Mouse (Mus musculus) megakaryocyte, embryonic 14.5 days (primary cell): ENCODE results near the gene Slc3a2.

Source experiments
- FLI1 ChIP-seq: IDR thresholded peaks from 2 replicates; pipeline ENCODE4 v1.6.1; 2012; ENCODE audit warnings: low read length, inconsistent platforms, mixed read lengths
- GATA1 ChIP-seq: IDR thresholded peaks from 3 replicates; pipeline ENCODE4 v1.6.1; 2012; ENCODE audit warnings: mixed read lengths, low read length, inconsistent platforms, borderline replicate concordance

- TF ChIP-seq GATA1 (no peak), FLI1 (no peak)
Observed at GRCm38 (mm10) chr19:8723574-8724346, 591 bp upstream of the Slc3a2 start.
